Mouse (Mus musculus) MEL (cell line): ENCODE results near the gene Cyp2a4.
"Not testable (repeated sequence)": the region's sequence is repeated elsewhere in the genome, so short reads cannot be mapped to it uniquely, and the experiment has no call there.

Source experiments
- BHLHE40 ChIP-seq: IDR thresholded peaks from 2 replicates; pipeline ENCODE4 v1.6.1; 2012; ENCODE audit warnings: low read depth, mild to moderate bottlenecking, inconsistent platforms, low read length, improper control_type of control experiment, borderline replicate concordance
- CTCF ChIP-seq, 3 experiments: IDR thresholded peaks in 2 of 3; conservative IDR thresholded peaks in 1 of 3; 2 replicates each; pipeline ENCODE4 v1.5.1; 2011 to 2012; ENCODE audit warnings: low read length in 3 of 3, low read depth in 2 of 3, mild to moderate bottlenecking in 2 of 3, improper control_type of control experiment in 1 of 3, inconsistent platforms in 1 of 3, mixed read lengths in 1 of 3, moderate library complexity in 1 of 3; ENCODE audit not compliant: control insufficient read depth in 1 of 3, insufficient read depth in 1 of 3, poor library complexity in 1 of 3, severe bottlenecking in 1 of 3
- EP300 ChIP-seq, 2 experiments: IDR thresholded peaks; 2 replicates each; pipeline ENCODE4 v1.6.1; 2011; ENCODE audit warnings: improper control_type of control experiment in 2 of 2, low read length in 2 of 2, low read depth in 1 of 2, mild to moderate bottlenecking in 1 of 2
- MAZ ChIP-seq: IDR thresholded peaks from 2 replicates; pipeline ENCODE4 v1.6.1; 2012; ENCODE audit warnings: low read depth, mild to moderate bottlenecking, inconsistent platforms, low read length, improper control_type of control experiment
- MYC ChIP-seq: IDR thresholded peaks from 2 replicates; pipeline ENCODE4 v1.6.1; 2011; ENCODE audit warnings: low read depth, mild to moderate bottlenecking, low read length, improper control_type of control experiment, moderate library complexity
- NELFE ChIP-seq: IDR thresholded peaks from 2 replicates; pipeline ENCODE4 v1.6.1; 2011; ENCODE audit warnings: low read depth, low read length, improper control_type of control experiment
- POLR2AphosphoS2 ChIP-seq: IDR thresholded peaks from 2 replicates; pipeline ENCODE4 v1.6.1; 2011; ENCODE audit warnings: low read length, improper control_type of control experiment
- TCF12 ChIP-seq: IDR thresholded peaks from 2 replicates; pipeline ENCODE4 v1.6.1; 2014; ENCODE audit warnings: low read depth, mild to moderate bottlenecking, inconsistent platforms, low read length, improper control_type of control experiment, moderate library complexity

- not testable (repeated sequence) for TF ChIP-seq BHLHE40; MAZ; POLR2AphosphoS2; CTCF (IDR thresholded peaks at IDR 0.05 in 2 of 3, conservative IDR thresholded peaks at IDR 0.05 in 1 of 3; ENCODE audit: control insufficient read depth in 1 of 3, insufficient read depth in 1 of 3, low read depth in 2 of 3, low read length in 3 of 3, poor library complexity in 1 of 3, severe bottlenecking in 1 of 3); MYC; TCF12; NELFE; EP300 (IDR thresholded peaks at IDR 0.05; ENCODE audit: low read depth in 1 of 2, low read length in 2 of 2)
These were observed 43.2 kb downstream of the Cyp2a4 start for GRCm38 (mm10) chr7:26350177-26350576.
